ENCODE assay signal across 13 mouse cellular contexts in genomic region chr17:29443724-29444123, GRCm38 (mm10). TPM values are rescaled to one million over a fixed set of nuclear protein-coding genes. Genes with fewer than 3 reads are reported as not detected.
DNase-seq lines count a peak whose midpoint lies in the region; ATAC-seq and TF ChIP-seq lines count a peak whose summit lies in the region.
"Had no signal": no experiment of that assay in that cellular context is flagged by ENCODE, and none has a peak within 500 bp of the region (broad histone marks: within the 10 kb centered on the region; RNA-seq: fewer than 3 reads in every experiment).

No protein-coding gene starts in this region.

- H3K27ac ChIP-seq in liver, embryonic 15.5 days (replicated peaks) = peak overlapping the region; percentile 97
- 0 out of 2 replicates have a peak overlapping the region, but pooled peaks have one; percentile 40 for H3K27ac ChIP-seq in stomach, postnatal 0 days (replicated peaks)
- H3K27ac ChIP-seq: embryonic facial prominence, embryonic 13.5 days had no signal

- DNase-seq in lung, postnatal 36 days = peak; percentile 54
- DNase-seq in lung, postnatal 25 days (ENCODE audit: low spot score) = no peak
- no peak for DNase-seq in stomach, postnatal 0 days (ENCODE audit: low spot score)
- DNase-seq in left cerebral cortex, adult 8-10 months (ENCODE audit: low spot score in 2 of 2) = no peak
- DNase-seq in left cerebral cortex, postnatal 4 days = no peak
- DNase-seq: cerebellum, adult 8-10 months; lung, postnatal 14 days; right cerebral cortex, postnatal 14 days; thymus, adult 2 months had no signal

- peaks cover 99% of the 10 kb centered on the region for H3K4me1 ChIP-seq in erythroblast, embryonic 14.5 days (ENCODE audit: control insufficient read depth)
- H3K4me1 ChIP-seq in liver, embryonic 15.5 days (replicated peaks) = peaks cover 99% of the 10 kb centered on the region
- peaks cover 4% of the 10 kb centered on the region; the same call in 1 of the 2 replicates for H3K4me1 ChIP-seq in stomach, postnatal 0 days (replicated peaks; ENCODE audit: control insufficient read depth, insufficient read depth)

- no peaks in the 10 kb centered on the region for H3K9me3 ChIP-seq in erythroblast, embryonic 14.5 days (ENCODE audit: control insufficient read depth, low read length)
- no peaks in the 10 kb centered on the region for H3K9me3 ChIP-seq in liver, embryonic 15.5 days (replicated peaks)
- no peaks in the 10 kb centered on the region for H3K9me3 ChIP-seq in stomach, postnatal 0 days (ENCODE audit: control insufficient read depth, low read length)
- H3K9me3 ChIP-seq: embryonic facial prominence, embryonic 13.5 days; limb, embryonic 12.5 days had no signal

- H3K9ac ChIP-seq in liver, embryonic 15.5 days = peak overlapping the region; percentile 58
- no peak overlapping the region for H3K9ac ChIP-seq in stomach, postnatal 0 days (ENCODE audit: low read length)
- H3K9ac ChIP-seq: embryonic facial prominence, embryonic 13.5 days; limb, embryonic 12.5 days had no signal

- intact Hi-C loops in left cerebral cortex, postnatal 4 days (cut with DNase I) = no loop called here

- peak overlapping the region; percentile 60 for H3K4me2 ChIP-seq in liver, embryonic 15.5 days
- no peak overlapping the region for H3K4me2 ChIP-seq in stomach, postnatal 0 days (replicated peaks; ENCODE audit: low read depth)
- H3K4me2 ChIP-seq: embryonic facial prominence, embryonic 13.5 days; limb, embryonic 12.5 days had no signal

- no peak for TF ChIP-seq EP300 in stomach, postnatal 0 days (optimal IDR thresholded peaks at IDR 0.05)

- H3K36me3 ChIP-seq in erythroblast, embryonic 14.5 days (ENCODE audit: control insufficient read depth) = peaks cover 33% of the 10 kb centered on the region
- no peaks in the 10 kb centered on the region for H3K36me3 ChIP-seq in liver, embryonic 15.5 days (replicated peaks)
- no peaks in the 10 kb centered on the region for H3K36me3 ChIP-seq in stomach, postnatal 0 days (ENCODE audit: control insufficient read depth, insufficient read depth, low read length)
- H3K36me3 ChIP-seq: embryonic facial prominence, embryonic 13.5 days; limb, embryonic 12.5 days had no signal

- H3K27me3 ChIP-seq in erythroblast, embryonic 14.5 days (ENCODE audit: control insufficient read depth) = no peaks in the 10 kb centered on the region
- no peaks in the 10 kb centered on the region for H3K27me3 ChIP-seq in liver, embryonic 15.5 days
- H3K27me3 ChIP-seq in stomach, postnatal 0 days (ENCODE audit: control insufficient read depth, insufficient read depth, low read length) = no peaks in the 10 kb centered on the region
- H3K27me3 ChIP-seq: embryonic facial prominence, embryonic 13.5 days; limb, embryonic 12.5 days had no signal

- ATAC-seq in liver, embryonic 15.5 days (ENCODE audit: insufficient read depth) = peak; percentile 79
- no peak for ATAC-seq in stomach, postnatal 0 days (ENCODE audit: low FRiP score, low TSS enrichment)

- peak overlapping the region; percentile 54 for H3K4me3 ChIP-seq in erythroblast, embryonic 14.5 days (replicated peaks)
- peak overlapping the region; percentile 39 for H3K4me3 ChIP-seq in liver, embryonic 15.5 days (replicated peaks)
- no peak overlapping the region for H3K4me3 ChIP-seq in stomach, postnatal 0 days (ENCODE audit: low read depth, low read length)
- H3K4me3 ChIP-seq: embryonic facial prominence, embryonic 13.5 days; limb, embryonic 12.5 days had no signal

- whole genome bisulfite sequencing in liver, embryonic 15.5 days (ENCODE audit: insufficient replicate concordance) = 30% methylated on average over 4 of the region's 4 CpGs
- 69% methylated on average over 4 of the region's 4 CpGs for WGBS in stomach, postnatal 0 days

- no peak for TF ChIP-seq CTCF in stomach, postnatal 0 days (IDR thresholded peaks at IDR 0.05; ENCODE audit: low read depth)

RNA-seq across cellular contexts. Expression of gene Pim1, which starts 46.8 kb away (rescaled TPM):
- polyA plus RNA-seq in erythroblast, embryonic 14.5 days (2012) = 72.6 and 76.6 TPM in 2 replicates
- 93.3 and 93.5 TPM in 2 replicates for polyA plus RNA-seq in liver, embryonic 15.5 days (2015; fragmentation: Nextera tagmentation; extraction: Ambion mirVana)
- polyA plus RNA-seq in stomach, postnatal 0 days (2015; fragmentation: Nextera tagmentation; extraction: Ambion mirVana) = 28.6 and 32.8 TPM in 2 replicates
- 1 to 10 TPM; 4.3 to 6.0 (median 5.1) TPM for total RNA-seq in left cerebral cortex, adult 8-10 months (2022)
- total RNA-seq in left cerebral cortex, postnatal 4 days (2021) = 10 to 100 TPM; 10.5 to 12.3 TPM
